Mouse (Mus musculus): ENCODE results near the gene Tmsb15b1. TPM values are rescaled to one million over a fixed set of nuclear protein-coding genes. Genes with fewer than 3 reads are reported as not detected.
A peak's percentile ranks its signal among the peaks of the same experiment; 100 is the strongest.
"Not testable (repeated sequence)": the region's sequence is repeated elsewhere in the genome, so short reads cannot be mapped to it uniquely, and the experiment has no call there.

The Tmsb15b1 gene
- polyA plus RNA-seq, 1 experiment from 2014 or later, result 17.0 TPM

DNA sequence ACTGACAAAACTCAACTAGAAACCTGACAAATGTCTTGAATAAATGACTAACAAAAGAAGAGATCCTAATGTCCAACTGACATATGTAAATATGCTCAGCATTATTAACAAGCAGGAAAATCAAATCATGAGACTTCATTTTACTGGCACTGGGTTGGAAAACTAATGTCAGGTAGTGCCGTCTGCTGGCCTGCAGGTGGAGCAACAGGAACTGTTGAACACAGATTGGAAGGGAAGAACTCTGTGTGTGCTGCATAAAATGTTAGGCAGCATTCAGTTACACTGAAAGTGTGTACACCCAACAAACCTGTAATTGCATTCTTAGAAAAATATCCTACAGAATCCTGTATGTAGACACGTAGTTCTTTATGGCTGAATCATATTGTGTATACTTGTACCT lies 17.0 kb downstream of the Tmsb15b1 start:
- Histone ChIP-seq H3K36me3 (no peaks in the 10 kb centered on the region), H3K4me1 (no peaks in the 10 kb centered on the region), H3K9me3 (replicated peaks) (no peaks in the 10 kb centered on the region), H3K27me3 (ENCODE audit: low read depth, poor library complexity, severe bottlenecking) (no peaks in the 10 kb centered on the region), H3K27ac (replicated peaks) (no peak overlapping the region), H3K4me3 (no peak overlapping the region)
- DNase-seq (ENCODE audit: low spot score), result no peak
- 38% methylated on average over 2 of the region's 2 CpGs for WGBS

DNA sequence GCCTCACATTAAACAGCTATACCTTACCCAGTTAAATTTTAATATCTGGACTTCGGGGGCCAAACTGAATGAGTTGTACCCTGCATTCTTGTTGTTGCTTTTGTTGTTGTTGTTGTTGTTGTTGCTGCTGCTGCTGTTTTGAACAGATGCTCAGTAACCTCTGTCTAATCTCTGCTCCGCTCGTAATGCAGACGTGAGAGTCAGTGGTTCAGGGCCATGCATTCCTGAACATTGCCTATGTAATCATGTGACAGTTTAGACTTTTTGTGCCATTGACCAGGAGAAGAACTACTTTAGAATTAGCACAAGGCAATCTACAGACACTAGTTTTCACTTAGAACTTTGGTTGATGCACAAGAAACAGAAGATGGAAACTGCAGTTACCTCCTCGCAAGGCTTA lies 18.4 kb downstream of the Tmsb15b1 start:
- H3K4me1 ChIP-seq; H3K9me3 ChIP-seq (replicated peaks); H3K36me3 ChIP-seq; H3K27me3 ChIP-seq (ENCODE audit: low read depth, poor library complexity, severe bottlenecking); H3K27ac ChIP-seq (replicated peaks); DNase-seq (ENCODE audit: low spot score): not testable (repeated sequence)
- WGBS, result 68% methylated on average over 5 of the region's 5 CpGs
- H3K4me3 ChIP-seq, result peak overlapping the region; percentile 47; the same call in 1 of the 2 replicates

DNA sequence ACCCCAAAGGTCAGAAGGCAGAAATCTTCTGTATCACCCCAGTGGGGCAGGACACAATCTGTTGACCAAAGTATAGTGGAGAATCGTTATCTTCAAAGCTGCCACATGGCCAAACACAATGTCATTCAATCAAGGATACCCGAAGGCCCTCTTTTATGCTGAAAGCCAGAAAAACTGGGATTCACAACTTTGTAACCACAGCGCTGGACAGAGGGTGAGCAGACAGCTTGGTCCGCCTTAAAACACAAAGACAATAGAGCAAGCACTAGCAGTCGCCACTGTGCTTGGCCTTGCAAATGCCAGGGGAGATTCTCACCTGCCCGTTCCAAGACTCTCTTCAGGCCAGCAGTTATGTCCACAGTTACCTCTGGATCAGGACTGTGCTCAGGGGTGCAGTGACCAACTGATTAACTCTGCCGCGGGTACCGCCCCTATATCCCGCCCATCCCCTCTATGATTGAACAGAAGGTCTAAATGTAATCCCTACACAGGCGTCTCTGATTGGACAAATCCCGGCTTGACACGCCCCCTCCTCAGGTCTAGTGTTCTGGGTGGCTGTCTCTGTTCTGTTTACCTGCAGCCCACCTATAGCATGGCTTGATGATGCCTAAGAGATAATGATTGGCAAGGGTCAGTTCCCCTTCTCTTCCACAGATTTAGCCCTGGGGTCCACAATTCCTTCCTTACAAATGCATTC lies 18.9 kb downstream of the Tmsb15b1 start:
- DNase-seq (ENCODE audit: low spot score), result peak; percentile 49
- not testable (repeated sequence) for H3K4me1 ChIP-seq; H3K36me3 ChIP-seq; H3K27ac ChIP-seq (replicated peaks); H3K27me3 ChIP-seq (ENCODE audit: low read depth, poor library complexity, severe bottlenecking); H3K9me3 ChIP-seq (replicated peaks)
- WGBS, result 28% methylated on average over 13 of the region's 13 CpGs
- peak overlapping the region; percentile 47 for H3K4me3 ChIP-seq

DNA sequence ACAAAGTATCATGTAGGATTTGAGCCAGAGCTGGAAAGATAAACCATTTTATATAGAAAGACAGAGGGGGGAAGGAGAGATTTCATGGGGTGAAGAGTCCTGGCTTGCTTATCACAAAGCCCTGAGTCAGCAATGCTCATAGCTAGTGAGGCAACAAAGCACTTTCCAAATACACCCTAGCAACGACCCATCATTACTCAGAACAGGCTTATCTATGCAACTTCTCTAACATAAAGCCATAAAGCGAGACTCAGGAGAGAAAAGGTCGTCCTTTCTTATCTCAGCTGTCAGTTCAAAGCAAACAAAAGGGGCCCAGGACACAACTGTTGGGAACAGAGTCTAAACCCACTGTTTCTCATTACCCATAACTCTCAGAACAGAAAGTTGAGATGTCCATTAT lies 38.7 kb downstream of the Tmsb15b1 start:
- no peak overlapping the region for H3K27ac ChIP-seq (replicated peaks)
- 66% methylated on average over 3 of the region's 3 CpGs for WGBS

DNA sequence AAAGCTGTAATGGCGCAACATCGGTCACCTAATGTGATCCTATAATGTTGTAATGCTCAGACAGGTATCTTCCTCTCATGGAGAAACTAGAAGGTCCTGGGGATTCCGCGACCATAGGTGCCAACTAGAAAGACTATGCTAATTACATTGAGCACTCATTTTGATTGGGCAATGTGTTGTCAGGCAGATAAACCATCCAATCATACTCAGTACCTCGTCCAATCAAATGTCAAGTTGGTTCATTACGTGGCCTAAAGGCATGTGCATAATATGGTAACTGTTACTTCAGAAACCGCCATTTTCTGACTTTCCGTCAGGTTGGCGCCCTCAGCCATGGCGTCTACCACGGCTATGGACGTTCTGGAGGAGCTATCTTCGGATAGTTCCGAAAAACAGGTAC lies 49.6 kb downstream of the Tmsb15b1 start, which contains the start of gene H2bfm:
Gene H2bfm (plus strand): TSS at position 295 of the 400 bp plus-strand sequence.
- no peak for DNase-seq (ENCODE audit: low spot score)
- Histone ChIP-seq H3K36me3 (no peaks in the 10 kb centered on the region), H3K27ac (replicated peaks) (no peak within 1 kb of the TSS), H3K9me3 (replicated peaks) (peaks cover 19% of the 10 kb centered on the region), H3K27me3 (ENCODE audit: low read depth, poor library complexity, severe bottlenecking) (no peaks in the 10 kb centered on the region), H3K4me3 (no peak within 1 kb of the TSS), H3K4me1 (no peaks in the 10 kb centered on the region)
- WGBS, result 93% methylated on average over 14 of the region's 14 CpGs

More for the DNA sequence above, 38.7 kb downstream of the Tmsb15b1 start:
- no peaks in the 10 kb centered on the region for H3K4me1 ChIP-seq
- no peaks in the 10 kb centered on the region for H3K9me3 ChIP-seq (replicated peaks)
- H3K4me3 ChIP-seq, result no peak overlapping the region
- H3K27me3 ChIP-seq (ENCODE audit: low read depth, poor library complexity, severe bottlenecking), result no peaks in the 10 kb centered on the region
- no peaks in the 10 kb centered on the region for H3K36me3 ChIP-seq
- DNase-seq (ENCODE audit: low spot score), result no peak

DNA sequence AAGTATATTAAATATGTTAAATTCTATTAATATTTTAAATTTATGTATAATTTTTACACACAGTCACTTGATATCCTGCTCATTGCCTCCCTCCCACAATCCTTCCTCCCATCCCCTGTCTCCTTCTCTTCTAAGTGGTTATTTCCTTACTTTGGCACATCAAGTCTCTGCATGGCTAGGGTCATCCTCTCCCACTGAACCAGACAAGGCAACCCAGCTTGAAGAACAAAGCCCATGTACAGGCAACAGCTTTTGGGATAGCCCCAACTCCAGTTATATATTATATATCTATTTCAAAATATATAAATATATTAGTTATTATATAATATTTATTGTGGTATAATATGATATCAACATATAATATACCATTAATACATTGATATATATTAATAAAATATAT lies 50.8 kb downstream of the Tmsb15b1 start:
- Histone ChIP-seq H3K36me3 (no peaks in the 10 kb centered on the region), H3K4me1 (no peaks in the 10 kb centered on the region), H3K9me3 (replicated peaks) (peaks cover 19% of the 10 kb centered on the region), H3K4me3 (no peak overlapping the region), H3K27ac (replicated peaks) (no peak overlapping the region), H3K27me3 (ENCODE audit: low read depth, poor library complexity, severe bottlenecking) (no peaks in the 10 kb centered on the region)
- DNase-seq (ENCODE audit: low spot score), result no peak

Other genes with a start within 250 kb of the Tmsb15b1 start
- gene Morf4l2, start 233.2 kb downstream of the Tmsb15b1 start, polyA plus RNA-seq (2016; fragmentation: Nextera tagmentation; extraction: Ambion mirVana), result 586 and 616 TPM in 2 replicates
- gene Glra4, start 196.7 kb downstream of the Tmsb15b1 start, polyA plus RNA-seq (2016; fragmentation: Nextera tagmentation; extraction: Ambion mirVana), result 0.11 and 0.14 TPM in 2 replicates
- 19.4 and 19.5 TPM in 2 replicates for gene Plp1, start 154.2 kb downstream of the Tmsb15b1 start, polyA plus RNA-seq (2016; fragmentation: Nextera tagmentation; extraction: Ambion mirVana)
- gene Rab9b, start 108.1 kb downstream of the Tmsb15b1 start, polyA plus RNA-seq (2016; fragmentation: Nextera tagmentation; extraction: Ambion mirVana), result 1.6 and 3.1 TPM in 2 replicates
- gene H2bfm, start 49.5 kb downstream of the Tmsb15b1 start, polyA plus RNA-seq (2016; fragmentation: Nextera tagmentation; extraction: Ambion mirVana), result not detected in 2 replicates
- 39.2 and 41.4 TPM in 2 replicates for gene Tmsb15b2, start 1.4 kb downstream of the Tmsb15b1 start, polyA plus RNA-seq (2016; fragmentation: Nextera tagmentation; extraction: Ambion mirVana)
- 4.6 and 5.4 TPM in 2 replicates for gene Tmsb15l, start within 50 bp of the Tmsb15b1 start, polyA plus RNA-seq (2016; fragmentation: Nextera tagmentation; extraction: Ambion mirVana)
- 50.8 and 71.3 TPM in 2 replicates for gene Zcchc18, start 16.3 kb upstream of the Tmsb15b1 start, polyA plus RNA-seq (2016; fragmentation: Nextera tagmentation; extraction: Ambion mirVana)
- gene Slc25a53, start 61.4 kb upstream of the Tmsb15b1 start, polyA plus RNA-seq (2016; fragmentation: Nextera tagmentation; extraction: Ambion mirVana), result 11.4 and 13.8 TPM in 2 replicates
- gene Fam199x, start 72.7 kb upstream of the Tmsb15b1 start, polyA plus RNA-seq (2016; fragmentation: Nextera tagmentation; extraction: Ambion mirVana), result 12.3 and 13.2 TPM in 2 replicates
- gene Esx1, start 145.2 kb upstream of the Tmsb15b1 start, polyA plus RNA-seq (2016; fragmentation: Nextera tagmentation; extraction: Ambion mirVana), result not detected in 2 replicates